Mouse (Mus musculus) B cell, adult 67 days (primary cell): Measurements from ENCODE around the gene Mb. TPM values are rescaled to one million over a fixed set of nuclear protein-coding genes. Genes with fewer than 3 reads are reported as not detected.

Source experiments
- total RNA-seq, 2 experiments: library from RNA; stranded (reverse); gene quantifications; 4 replicates each; pipeline ENCODE4 v1.2.4; 2023

Mb gene
- not detected for total RNA-seq

DNA sequence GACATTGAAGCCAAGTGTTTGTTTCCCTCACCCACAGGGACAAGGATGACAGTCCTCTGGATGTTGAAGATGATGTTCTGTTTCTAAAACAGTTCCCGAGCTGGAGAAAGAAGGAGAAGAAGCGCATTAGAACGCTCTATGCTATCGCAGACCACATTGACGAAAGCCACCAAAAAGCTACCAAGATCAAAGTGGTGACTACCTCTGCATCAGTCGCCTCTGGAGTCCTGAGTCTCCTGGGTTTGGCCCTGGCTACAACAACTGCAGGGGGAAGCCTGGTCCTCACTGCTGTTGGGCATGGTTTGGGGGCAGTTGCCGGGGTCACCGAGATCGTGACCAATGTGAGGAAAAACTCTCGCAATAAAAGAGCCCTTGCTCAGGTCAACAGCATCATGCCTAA is at the start of gene Mb:
Gene Mb (minus strand): TSS at position 101 of the 400 bp plus-strand sequence.

GRCm38 (mm10) chr15:77044597-77045320 is 5.7 kb downstream of the Mb start, which contains the start of gene Apol6:
Gene Apol6, plus strand, starts transcription at chr15:77044729.

Other genes starting within 250 kb of the Mb start
- 10 to 100 TPM; 11.7 to 13.8 TPM for gene Zfp251, start 179.2 kb downstream of the Mb start, total RNA-seq
- gene Zfp7, start 171.4 kb downstream of the Mb start, total RNA-seq = 10 to 100 TPM; 15.5 to 15.9 TPM
- not detected for gene Gm49527, start 171.3 kb downstream of the Mb start, total RNA-seq
- 1 to 10 TPM; 2.0 to 4.0 TPM for gene Zfp647, start 125.2 kb downstream of the Mb start, total RNA-seq
- 10 to 100 TPM; 42.8 to 51.0 TPM for gene 1110038F14Rik, start 102.2 kb downstream of the Mb start, total RNA-seq
- not detected for gene Apol6, start 5.9 kb downstream of the Mb start, total RNA-seq